Mouse (Mus musculus) lung, adult 2 months (tissue): ENCODE data around the gene Dock10. TPM values are rescaled to one million over a fixed set of nuclear protein-coding genes. Genes with fewer than 3 reads are reported as not detected.
A peak's percentile ranks its signal among the peaks of the same experiment; 100 is the strongest.

Experiments
- DNase-seq: peaks from one replicate; pipeline ENCODE4 v3.0.0; 2022
- H3K4me1 ChIP-seq: fragments of 200-500 bp; 2 replicates; pipeline ENCODE4 v1.6.1; 2011; ENCODE audit warnings: low read length; ENCODE audit not compliant: control insufficient read depth, insufficient read depth
- H3K4me3 ChIP-seq: fragments of 200-500 bp; replicated peaks from 2 replicates; pipeline ENCODE3; 2011; ENCODE audit warnings: low read depth, mild to moderate bottlenecking, control low read depth, low read length; ENCODE audit errors: extremely low read depth
- CTCF ChIP-seq: fragments of 200-500 bp; IDR thresholded peaks from 2 replicates; pipeline ENCODE4 v1.5.1; 2011; ENCODE audit warnings: mild to moderate bottlenecking, low read length, control low read depth; ENCODE audit not compliant: insufficient read depth
- POLR2A ChIP-seq: fragments of 200-500 bp; IDR thresholded peaks from 2 replicates; pipeline ENCODE4 v1.6.1; 2011; ENCODE audit warnings: low read depth, mild to moderate bottlenecking, control low read depth, low read length, borderline replicate concordance; ENCODE audit errors: extremely low read depth
- WGBS: fragments of 180-500 bp; shearing (Covaris S2); methylation state at CpG from one replicate; pipeline ENCODE4 v1.1.7; 2018; 5-methylcytosine and 5-hydroxymethylcytosine counted together
- polyA plus RNA-seq: library from polyadenylated mRNA; depleted of rRNA; stranded (reverse); fragments of >200 nt; gene quantifications from 2 replicates; pipeline ENCODE4 v1.2.3, GENCODE M21; 2012

Gene Dock10
- polyA plus RNA-seq, 1 experiment = 13.6 TPM

GRCm38 (mm10) chr1:80710097-80710541 is 48.2 kb downstream of the Dock10 start:
- Histone ChIP-seq H3K4me1 (no peaks in the 10 kb centered on the region), H3K4me3 (peak overlapping the region; percentile 49)
- 52% methylated on average over 5 of the region's 5 CpGs for WGBS
- no peak for TF ChIP-seq CTCF
- DNase-seq = no peak

GRCm38 (mm10) chr1:80709299-80709698 is 49.0 kb downstream of the Dock10 start:
- H3K4me3 ChIP-seq = peak overlapping the region; percentile 58
- TF ChIP-seq POLR2A = peak; percentile 34; the same call in 1 of the 2 replicates
- no peak for TF ChIP-seq CTCF
- no peak for DNase-seq
- 55% methylated on average over 14 of the region's 14 CpGs for WGBS
- H3K4me1 ChIP-seq = no peaks in the 10 kb centered on the region

- WGBS = 74% methylated on average over 1 of the region's 1 CpGs
- DNase-seq = no peak
- Histone ChIP-seq H3K4me1 (no peaks in the 10 kb centered on the region), H3K4me3 (no peak overlapping the region)
- no peak for TF ChIP-seq CTCF
- TF ChIP-seq POLR2A = no peak
These were observed 55.0 kb downstream of the Dock10 start for GRCm38 (mm10) chr1:80703279-80703678.

DNA sequence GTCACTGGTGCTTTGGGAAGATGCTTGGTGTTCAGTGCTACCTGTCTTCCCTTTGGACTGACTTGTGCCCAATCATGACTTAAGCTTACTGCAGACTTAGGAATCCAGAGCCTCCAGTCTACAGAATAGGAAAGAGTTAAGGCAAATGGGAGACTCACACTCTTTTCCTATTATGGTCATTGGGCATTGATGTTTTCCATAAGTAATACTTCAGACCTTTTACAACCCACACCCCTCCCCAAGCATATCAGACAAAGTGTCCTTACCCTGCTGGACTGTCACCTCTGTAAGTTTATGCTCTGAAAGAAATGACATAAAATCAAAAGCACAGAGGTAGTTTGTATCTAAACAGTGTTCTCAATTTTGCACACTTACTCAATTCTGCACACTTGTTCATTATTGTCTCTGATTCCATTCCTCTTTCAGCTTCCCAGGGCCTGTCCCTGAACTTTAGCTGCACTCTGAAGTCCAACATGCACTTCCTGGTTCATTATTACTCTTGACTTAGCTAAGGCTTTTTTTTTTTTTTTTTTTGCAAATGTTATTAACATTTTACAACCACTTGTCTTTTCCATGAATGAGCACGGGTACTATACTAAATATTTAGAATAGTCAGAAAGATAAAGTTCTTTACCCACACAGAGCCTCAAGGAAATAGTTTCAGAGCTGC is 82.2 kb downstream of the Dock10 start:
- TF ChIP-seq CTCF (no peak), POLR2A (no peak)
- WGBS = 26% methylated on average over 1 of the region's 1 CpGs
- Histone ChIP-seq H3K4me1 (no peaks in the 10 kb centered on the region), H3K4me3 (no peak overlapping the region)
- no peak for DNase-seq

- Histone ChIP-seq H3K4me3 (no peak overlapping the region), H3K4me1 (no peaks in the 10 kb centered on the region)
- WGBS = 77% methylated on average over 3 of the region's 3 CpGs
- DNase-seq = no peak
- TF ChIP-seq POLR2A (no peak), CTCF (no peak)
These were observed 86.6 kb downstream of the Dock10 start for GRCm38 (mm10) chr1:80671730-80672129.

GRCm38 (mm10) chr1:80671056-80671455 is 87.3 kb downstream of the Dock10 start:
- TF ChIP-seq CTCF (no peak), POLR2A (no peak)
- H3K4me3 ChIP-seq = no peak overlapping the region
- no peak for DNase-seq
- 62% methylated on average over 5 of the region's 5 CpGs for WGBS
- no peaks in the 10 kb centered on the region for H3K4me1 ChIP-seq

DNA sequence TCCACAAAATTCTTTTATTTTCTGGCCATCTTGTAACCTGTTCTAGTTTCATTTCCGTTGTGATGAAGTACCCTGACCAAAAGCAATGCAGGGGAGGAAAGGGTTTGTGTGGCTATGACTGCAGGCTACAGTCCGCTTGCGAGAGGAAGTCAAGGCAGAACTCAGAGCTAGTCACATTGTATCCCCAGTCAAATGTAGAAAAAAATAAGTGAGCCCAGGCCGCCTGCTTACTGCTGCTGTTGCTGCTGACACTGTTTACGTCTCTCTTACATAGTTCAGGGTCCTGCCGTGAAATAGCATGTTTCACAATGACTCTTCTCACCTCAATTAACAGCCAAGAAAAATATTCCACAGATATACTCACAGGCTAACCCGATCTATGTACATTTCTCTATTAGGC is 87.9 kb downstream of the Dock10 start:
- H3K4me1 ChIP-seq = no peaks in the 10 kb centered on the region
- no peak for DNase-seq
- TF ChIP-seq POLR2A = no peak
- no peak for TF ChIP-seq CTCF
- no peak overlapping the region for H3K4me3 ChIP-seq
- WGBS = 56% methylated on average over 7 of the region's 7 CpGs

GRCm38 (mm10) chr1:80665761-80666160 is 92.6 kb downstream of the Dock10 start:
- no peak for TF ChIP-seq CTCF
- TF ChIP-seq POLR2A = no peak
- H3K4me3 ChIP-seq = no peak overlapping the region
- no peak for DNase-seq
- H3K4me1 ChIP-seq = no peaks in the 10 kb centered on the region

DNA sequence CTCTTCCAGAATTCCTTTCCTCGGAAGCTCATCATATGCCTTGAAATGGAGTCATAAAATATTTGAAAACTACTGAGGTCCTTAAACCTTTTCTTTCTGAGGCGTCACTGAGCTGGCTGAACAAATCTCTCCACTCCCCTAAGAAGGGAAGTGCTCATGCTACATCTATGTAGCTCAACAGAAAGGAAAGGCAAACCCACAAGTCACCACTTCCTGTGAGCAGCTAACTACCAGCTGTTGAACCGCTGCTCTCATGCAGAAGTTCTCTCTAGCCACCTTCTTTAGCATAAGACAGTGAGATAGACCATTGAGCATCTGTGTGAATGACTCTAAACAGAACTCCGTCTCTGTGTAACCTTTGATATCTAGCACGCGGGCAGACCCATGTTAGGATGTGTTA is 93.2 kb downstream of the Dock10 start:
- Histone ChIP-seq H3K4me1 (no peaks in the 10 kb centered on the region), H3K4me3 (no peak overlapping the region)
- DNase-seq = no peak
- TF ChIP-seq POLR2A = no peak
- TF ChIP-seq CTCF = no peak
- WGBS = 70% methylated on average over 6 of the region's 6 CpGs
